Mouse (Mus musculus): ENCODE results near the gene Tbc1d30.

Tbc1d30 gene

DNA sequence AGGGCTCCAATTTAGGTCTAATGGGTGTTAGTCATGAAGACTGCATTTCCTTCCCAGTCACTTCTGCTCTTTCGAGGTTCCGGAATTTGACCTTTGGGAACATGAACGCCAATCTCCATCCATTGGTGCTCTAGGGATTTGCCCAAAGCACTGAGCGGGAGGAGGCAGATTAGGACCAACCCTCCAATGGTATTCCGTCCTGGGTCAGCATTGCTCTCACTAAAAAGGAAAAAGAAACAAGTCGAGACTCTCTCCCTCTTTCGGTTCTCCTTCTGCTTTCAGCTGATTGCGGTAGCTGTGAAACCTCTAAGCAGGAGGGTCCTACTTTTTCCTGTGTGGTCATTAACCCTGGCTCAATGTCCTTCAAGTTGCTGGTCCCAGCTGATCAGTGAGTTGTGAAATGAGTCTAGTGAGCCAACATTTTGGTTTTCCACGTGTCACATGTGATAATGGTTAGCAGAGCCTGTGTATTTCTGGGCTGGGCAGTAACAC is 14.7 kb upstream of the Tbc1d30 start:
- no peak for DNase-seq (ENCODE audit: low spot score)

DNA sequence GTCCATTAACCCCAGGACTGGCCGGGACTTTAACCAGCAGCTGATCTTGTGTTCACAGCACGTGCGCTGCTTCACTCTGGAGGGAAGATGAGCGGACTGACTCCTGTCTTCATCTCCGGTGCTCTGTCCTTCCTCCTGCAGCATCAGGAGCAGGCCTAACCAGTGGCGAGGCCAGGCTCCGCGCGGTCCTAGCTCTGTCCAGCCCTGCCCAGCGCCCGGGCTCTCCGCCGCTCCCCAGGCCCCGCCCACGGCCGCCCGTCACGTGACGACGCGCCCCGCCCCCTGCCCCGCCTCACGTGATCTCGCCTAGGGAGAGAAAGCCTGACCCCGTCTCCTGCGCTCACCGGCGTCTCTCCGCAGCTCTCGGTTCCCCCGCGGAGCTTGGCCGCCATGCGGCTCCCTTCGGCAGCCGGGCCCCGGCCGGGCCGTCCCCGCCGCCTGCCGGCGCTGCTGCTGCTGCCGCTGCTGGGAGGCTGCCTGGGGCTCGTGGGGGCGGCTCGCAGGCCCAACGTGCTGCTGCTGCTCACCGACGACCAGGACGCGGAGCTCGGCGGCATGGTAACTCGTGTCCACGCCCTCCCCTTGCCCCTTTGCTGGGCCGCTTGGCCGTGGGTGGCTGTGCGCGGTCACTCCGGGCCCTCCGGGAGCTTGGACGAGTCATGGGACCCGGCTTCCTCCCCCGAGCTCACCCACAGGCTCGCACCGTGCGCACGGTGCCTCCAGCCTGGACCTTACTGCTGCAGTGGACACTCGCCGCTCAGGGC is 13.9 kb upstream of the Tbc1d30 start, which contains the start of gene Gns:
TSS of gene Gns (plus strand) at position 290 of the 764 bp plus-strand sequence.
- peak; percentile 87 for DNase-seq (ENCODE audit: low spot score)

DNA sequence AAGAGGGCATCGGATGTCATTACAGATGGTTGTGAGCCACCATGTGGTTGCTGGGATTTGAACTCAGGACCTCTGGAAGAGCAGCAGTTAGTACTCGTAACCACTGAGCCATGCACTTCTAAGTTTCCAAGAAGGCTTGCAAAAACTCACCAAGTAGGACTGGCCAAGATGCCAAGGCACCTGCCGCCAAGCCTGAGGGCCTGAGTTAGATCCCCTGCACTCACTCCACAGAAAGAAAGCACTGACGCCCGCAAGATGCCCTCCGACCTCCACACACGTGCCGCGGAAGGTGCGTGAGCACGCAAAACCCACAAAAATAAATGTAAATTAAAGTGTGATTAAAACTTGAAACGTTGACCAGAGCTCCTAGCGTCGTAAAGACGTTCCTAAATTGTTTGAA is 13.2 kb upstream of the Tbc1d30 start:
- no peak for DNase-seq (ENCODE audit: low spot score)

DNA sequence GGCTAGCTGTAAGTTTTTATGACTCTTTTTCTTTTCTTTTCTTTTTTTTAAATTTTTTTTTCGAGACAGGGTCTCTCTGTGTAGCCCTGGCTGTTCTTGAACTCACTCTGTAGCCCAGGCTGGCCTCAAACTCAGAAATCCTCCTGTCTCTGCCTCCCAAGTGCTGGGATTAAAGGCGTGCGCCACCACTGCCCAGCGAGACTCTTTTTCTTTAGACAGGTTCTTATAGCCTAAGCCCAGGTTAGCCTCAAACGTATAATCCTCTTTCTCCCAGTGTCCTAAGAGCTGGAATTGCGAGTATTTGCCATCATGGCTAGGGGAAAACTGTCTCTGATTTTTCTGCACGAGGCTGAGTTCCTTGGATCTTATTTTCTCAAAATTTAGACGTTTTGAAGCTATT is 12.1 kb upstream of the Tbc1d30 start:
- DNase-seq (ENCODE audit: low spot score): no peak

DNA sequence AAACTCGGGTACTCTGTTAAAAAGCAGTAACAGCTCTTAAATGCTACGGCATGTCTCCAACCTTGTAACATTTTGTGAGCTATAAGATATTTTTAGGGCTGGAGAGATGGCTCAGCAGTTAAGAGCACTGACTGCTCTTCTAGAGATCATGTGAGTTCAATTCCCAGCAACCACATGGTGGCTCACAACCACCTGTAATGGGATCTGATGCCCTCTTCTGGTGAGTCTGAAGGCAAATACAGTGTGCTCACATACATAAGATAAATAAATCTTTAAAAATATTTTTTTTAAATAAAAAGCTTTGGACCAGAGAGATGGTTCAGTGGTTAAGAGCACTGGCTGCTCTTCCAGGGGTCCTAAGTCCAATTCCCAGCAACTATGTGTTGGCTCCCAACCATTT is 9.3 kb upstream of the Tbc1d30 start:
- DNase-seq (ENCODE audit: low spot score): no peak

DNA sequence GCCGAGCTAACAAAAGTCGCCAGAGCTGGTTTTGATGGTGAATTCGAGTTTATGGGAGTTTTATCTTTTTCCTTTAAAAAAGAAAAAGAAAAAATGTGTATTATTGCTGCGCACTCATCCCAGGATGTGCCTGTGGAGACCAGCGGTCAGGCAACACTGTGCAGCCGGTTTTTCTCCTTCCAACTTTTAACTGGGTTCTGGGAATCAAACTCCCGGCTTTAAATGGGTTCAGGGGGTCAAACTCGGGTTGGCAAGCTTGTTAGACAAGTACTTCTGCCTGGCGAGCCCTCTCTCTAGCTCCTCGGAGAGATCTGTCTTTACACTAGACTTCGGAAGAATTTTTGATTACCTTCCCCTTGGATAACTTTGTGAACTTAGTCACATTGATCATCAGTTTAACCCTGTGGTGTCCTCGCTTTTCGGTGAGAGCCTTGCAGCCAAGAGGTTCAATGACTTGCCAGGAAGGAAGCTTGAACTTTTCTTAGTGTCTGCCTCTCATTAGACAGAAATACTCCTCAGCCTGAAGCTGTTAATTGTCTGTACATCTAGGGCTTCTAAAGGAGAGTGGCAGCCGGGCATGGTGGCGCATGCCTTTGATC is 713 bp upstream of the Tbc1d30 start:
- peak; percentile 49 for DNase-seq (ENCODE audit: low spot score)

DNA sequence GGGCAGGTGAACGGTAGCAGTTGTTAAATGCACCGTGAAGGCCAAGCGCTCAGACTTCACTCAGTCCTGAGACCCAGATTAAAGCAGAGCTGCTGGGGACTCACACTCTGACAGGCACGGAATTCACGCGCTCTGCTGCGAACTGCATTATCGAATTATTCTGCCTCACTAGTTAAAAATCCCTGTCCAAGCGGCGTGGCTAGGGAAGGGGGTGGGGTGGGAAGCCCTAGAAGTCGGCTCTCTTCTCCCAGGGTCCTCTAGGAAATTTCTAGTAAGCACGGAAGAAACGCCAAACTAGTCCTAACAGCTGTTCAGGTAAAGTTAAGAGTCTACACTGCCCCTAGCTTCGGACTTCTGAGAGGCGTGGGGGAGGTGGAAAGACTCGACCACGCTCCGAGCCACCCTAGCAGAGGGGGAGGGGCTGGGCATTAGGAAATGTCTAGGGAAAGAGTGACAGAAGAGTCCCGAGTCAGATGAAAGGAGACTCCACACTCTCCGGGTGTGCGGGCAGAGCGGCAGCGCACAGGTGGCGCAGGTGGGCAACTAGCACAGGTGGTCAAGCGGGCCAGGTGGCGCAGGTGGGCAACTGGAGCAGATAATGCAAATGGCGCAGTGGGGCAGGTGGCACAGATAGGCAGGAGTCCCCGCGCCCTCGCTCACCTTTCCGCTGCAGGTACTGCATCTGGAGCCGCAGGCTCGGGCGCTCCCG is 567 bp downstream of the Tbc1d30 start:
- peak; percentile 35 for DNase-seq (ENCODE audit: low spot score)

DNA sequence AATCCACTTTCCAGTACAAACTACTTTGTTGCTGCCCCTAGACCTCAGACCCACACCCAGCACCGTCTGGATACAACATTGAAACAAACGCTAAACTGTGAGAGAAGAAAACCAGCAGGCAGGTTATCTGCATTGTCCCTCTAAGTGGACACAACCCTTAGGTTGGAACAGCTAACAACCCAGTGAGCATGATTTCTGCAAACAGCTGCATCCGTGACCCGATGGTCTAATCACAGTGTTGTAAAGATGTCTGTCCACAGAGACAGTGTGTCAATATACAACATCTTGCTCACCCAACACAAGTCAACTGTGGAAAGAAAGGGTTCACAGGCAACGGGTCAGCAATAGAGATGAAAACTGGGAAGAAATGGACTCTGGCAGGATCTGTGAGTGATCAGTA is 1.8 kb downstream of the Tbc1d30 start:
- no peak for DNase-seq (ENCODE audit: low spot score)

DNA sequence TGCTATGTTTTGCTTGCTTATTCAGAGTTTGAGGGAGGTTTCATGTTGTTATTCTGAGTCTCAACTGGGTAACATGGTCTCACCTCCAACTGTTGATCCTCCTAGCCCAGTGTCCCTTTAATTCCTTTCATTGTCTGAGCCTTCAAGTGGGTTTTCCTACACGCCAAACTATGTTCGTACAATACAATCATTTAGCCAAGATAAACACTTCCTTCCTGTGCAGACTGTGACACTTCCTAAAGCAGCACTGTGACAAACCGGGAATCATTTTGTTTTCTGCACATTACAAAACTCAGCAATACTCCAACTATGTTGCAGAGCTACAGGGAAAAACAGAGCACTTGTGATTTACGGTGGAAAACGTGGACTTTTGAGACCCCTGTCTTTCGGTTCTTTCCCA is 7.2 kb downstream of the Tbc1d30 start:
- no peak for DNase-seq (ENCODE audit: low spot score)

DNA sequence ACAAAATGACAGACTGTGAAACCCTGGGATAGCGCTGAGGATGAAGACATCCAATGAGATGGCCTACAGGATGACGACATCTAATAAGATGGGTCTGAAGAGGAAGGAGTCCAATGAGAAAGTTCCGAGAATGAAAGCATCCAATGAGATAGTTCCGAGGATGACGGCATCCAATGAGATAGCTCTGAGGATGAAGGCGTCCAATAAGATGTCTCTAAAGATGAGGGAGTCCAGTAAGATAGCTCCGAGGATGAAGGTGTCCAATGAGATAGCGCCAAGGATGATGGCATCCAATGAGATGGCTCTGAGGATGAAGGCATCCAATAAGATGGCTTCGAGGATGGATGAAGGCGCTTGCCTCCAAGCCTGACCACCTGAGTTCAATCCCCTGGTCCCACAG is 8.8 kb downstream of the Tbc1d30 start:
- no peak for DNase-seq (ENCODE audit: low spot score)

DNA sequence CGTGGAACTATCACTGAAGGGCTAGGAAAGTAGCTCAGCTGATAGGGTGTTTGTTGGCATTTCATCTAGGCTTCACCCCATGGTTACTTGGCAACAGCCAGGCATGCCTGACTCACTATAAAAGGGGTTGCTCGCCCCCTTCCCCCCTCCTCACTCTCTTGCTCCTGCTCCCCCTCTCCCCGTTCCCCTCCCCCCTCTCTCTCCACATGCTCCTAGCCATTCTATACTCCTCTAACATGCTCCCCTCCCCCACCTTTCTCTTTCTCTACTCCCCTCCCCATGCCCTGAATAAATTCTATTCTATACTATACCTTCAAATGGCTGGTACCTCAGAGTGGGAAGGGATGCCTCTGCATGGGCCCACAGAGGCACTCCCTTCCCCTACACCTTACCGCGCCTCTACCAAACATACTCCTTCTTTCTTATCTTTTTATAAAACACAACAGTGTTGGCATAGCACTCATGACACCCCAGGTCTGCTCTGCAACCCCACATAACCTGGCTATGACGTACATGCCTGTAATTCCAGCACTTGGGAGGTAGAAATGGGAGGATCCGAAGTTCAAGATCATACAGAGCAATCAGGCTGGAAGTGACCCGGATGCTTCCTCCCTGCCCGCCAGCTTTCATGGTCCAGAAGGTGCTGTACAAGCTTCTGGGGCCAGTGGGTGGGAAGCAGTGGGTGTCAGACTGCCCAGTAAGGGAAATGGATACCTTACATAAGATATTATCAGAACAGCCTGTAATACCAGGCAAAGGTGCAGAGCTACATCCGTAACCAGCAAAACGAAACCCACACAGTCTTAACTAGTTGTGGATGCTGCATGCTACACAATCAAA is 10.1 kb downstream of the Tbc1d30 start:
- no peak for DNase-seq (ENCODE audit: low spot score)

DNA sequence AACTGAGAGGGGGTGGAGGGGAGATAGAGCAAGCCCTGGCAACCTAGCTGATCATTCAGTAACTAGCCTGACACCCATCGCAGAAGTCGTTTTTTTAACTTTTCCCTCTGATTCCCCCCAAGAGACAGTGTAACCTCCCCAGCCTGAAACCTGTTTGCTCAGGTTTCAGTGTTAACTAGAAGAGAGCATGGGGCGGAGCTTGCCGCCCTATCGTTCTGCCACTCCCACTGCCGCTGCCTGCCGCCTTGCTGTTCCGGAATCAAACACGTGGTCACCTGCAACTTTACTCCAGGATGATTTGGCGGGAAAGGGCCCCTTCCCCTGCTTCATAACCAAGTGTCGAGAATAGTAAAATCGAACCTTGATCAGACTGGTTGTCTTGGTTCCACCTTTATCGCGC is 14.5 kb downstream of the Tbc1d30 start:
- peak; percentile 27 for DNase-seq (ENCODE audit: low spot score)

DNA sequence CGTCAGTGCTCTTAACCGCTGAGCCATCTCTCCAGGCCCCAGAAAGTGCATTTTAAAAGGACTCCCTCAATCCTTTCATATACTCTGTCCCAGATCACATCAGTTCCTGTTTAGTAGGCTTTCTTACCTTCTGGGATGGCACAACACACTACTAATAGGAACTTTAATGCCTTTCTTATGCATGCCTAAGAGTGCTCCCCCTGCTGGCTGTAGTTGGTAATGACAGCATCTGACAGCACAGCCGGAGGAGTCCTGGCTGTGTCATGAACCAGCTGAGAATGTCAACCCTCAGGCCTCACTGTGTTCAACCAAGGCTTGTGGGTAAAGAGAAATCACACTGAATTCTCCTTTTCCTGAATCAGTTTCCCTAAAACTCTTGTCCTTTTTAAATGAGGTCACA is 16.5 kb downstream of the Tbc1d30 start:
- DNase-seq (ENCODE audit: low spot score): peak; percentile 70

DNA sequence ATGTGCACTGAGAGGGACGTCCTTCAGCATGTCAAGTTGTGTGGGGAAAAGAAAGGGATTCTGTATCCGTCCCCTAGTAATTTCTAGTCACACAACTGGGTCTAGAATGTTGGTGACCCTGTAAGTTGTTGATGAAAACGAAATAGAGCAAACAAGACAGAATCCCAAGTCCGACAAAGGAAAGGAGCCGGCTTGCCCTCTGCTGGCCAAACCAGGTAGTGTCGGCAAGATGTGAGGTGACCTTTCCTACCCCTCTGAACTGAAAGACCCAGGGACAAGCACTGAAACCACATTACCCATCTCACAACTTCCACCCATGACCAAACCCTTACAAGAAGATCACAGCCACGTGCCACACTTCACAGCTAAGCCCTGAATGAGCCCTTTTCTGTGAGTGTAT is 20.1 kb downstream of the Tbc1d30 start:
- peak; percentile 68 for DNase-seq (ENCODE audit: low spot score)

DNA sequence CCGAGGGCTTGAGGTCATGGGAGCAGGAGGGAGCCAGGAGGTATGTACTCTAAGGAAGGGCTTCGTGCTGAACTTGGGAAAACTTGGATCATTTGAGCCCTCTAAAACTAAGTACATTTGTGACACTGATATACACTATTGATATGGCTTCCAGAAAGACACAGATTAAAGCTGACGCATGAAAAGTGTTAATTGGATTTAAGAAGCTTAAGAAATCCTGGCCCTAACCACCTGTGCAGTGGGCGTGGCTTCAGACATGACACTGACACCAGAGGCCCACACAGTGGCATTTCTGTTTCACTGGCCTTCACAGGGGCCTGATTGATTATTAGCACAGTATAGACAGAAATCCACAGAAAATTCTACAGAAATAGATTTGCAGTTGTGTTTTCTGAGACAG is 21.5 kb downstream of the Tbc1d30 start:
- DNase-seq (ENCODE audit: low spot score): no peak

DNA sequence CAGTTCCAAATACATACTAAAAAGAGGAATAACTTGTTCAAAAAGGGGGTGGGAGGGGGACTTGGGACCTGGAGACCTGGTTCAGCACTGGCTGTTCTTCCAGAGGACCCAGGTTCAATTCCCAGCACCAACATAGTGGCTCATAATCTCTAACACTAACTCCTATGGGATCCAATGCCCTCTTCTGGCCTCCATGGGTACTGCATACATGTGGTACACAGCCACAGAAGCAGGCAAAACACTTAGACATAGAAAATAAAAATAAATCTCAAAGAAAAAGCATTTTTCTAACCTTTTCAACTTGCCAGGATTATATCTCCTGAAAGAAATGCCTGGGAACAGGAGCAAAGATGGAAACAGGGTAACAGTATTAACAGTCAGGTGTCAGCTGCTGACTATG is 24.9 kb downstream of the Tbc1d30 start:
- DNase-seq (ENCODE audit: low spot score): no peak

DNA sequence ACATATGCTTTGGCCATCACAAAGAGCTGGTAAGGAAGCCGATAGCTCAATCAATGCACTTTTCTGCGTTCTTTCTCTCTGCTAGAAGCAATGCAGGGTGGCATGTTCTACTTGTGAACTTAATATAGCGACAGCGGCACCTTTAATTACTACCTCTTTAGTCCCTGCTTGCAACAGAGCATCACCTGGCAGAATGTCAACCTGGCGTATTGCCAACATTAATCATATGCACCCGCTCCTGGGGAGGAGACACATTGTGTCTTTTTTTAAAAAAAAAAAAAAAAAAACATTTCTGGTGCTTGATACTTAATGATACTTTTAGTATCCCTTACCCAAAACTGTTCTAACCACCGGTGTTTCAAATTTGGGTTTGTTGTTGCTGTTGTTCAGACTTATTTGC is 27.6 kb downstream of the Tbc1d30 start:
- no peak for DNase-seq (ENCODE audit: low spot score)

DNA sequence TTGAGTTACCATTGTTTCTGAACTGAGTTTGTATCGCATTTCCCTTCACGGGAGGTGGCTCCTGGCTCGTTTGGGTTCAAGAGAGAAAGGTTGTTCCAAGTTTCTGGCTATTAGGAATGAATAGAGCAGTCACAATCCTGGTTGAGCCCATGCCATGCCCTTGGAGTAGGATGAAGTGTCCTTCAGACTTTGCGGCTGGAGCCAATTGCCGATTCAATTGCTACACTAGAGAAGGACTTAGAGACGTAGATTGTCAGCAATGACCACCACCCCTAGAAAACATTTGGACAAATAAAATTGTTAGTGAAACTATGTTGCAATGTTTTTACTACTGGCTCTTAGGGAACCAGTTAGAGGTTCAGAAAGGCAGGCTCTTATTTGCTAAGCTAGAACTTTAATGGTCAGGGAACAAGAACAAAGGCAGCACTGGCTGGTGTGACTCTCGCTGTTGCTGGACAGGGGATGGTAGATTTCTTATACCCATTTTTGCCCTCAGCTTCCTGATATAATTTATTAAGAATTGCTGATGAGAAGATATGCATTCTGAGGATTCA is 32.6 kb downstream of the Tbc1d30 start:
- no peak for DNase-seq (ENCODE audit: low spot score)

DNA sequence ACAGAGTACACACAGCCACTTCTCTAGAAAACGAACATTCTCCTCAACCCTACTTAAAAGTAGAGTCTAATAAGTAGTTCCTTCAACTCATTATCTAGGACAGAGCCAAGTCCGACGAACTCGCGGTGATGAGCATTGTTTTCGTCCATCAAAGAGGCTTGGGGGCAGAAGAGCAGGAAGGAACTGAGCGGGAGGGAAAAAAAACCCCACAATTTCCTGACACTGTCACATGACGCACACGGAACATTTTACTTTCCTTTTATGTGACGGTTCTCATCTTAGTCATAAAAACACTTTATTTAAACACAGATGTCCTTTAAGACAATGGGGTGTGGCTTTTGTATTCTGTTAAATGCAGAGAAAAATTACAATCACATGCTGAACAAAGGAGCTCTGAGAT is 34.7 kb downstream of the Tbc1d30 start:
- no peak for DNase-seq (ENCODE audit: low spot score)

DNA sequence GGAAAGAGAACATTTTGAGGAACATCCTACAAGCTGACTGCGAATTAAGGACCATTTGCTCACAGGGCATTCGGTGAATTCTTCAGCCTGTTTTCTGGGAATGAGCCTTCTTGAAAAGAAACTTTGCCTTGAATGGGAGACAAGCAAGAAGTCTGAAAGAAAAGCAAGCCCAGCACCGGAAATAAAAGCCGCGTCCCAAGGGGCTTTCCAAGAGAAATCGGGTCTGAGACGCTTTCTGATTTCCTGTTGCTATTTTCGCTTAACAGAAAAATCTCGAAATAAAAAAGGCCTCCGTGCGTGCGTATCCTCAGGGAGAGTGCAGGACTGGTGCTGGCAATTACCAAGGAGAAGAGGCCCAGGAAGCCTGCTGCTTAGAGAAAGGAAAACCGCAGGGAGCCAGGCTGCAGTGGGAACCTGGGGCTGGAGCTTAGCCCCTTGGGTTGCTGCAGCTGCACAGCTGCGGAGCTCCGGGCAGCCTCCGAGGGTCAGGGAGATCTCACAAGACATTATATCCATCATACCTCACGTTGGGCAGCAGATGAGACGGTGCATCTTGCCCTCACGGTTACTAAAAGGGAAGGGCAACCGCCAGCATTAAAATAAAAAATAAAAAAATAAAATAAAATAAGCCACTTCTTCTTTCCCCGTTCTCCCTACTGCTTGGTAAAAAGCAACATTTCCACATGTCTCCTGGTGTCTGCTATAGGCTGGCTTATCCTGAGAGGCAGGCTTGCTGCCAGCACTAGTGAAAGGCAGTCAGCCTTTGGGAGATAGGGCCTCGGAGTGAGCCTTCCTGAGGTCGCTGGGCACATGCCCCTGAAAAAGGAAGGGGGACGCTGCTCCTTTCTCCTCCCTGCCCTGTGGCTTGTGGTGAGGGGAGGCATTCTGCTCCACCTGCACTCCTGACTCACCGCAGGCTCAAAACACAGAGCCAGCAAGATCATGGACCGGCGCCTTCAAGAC is 35.5 kb downstream of the Tbc1d30 start:
- DNase-seq (ENCODE audit: low spot score): no peak

DNA sequence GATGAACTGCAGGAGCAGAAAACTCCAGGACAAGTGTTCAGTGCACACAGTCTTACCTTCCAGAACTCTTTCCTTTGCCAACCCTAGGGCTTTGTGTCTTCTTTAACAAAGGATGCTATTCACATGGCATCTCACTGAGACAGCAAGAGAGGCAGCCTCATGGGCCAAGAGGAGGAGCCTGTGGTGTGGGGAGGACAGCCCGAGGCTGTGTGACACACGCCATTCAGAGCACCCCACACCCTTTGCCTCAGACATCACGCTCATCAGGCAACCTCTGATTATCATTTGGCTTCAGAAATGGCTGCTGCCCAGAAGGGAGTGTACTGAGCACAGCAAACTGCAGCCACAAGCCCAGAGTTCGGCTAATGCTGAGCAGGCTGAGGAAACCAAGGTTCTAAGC is 36.9 kb downstream of the Tbc1d30 start:
- no peak for DNase-seq (ENCODE audit: low spot score)
